Mouse (Mus musculus) layer of hippocampus, postnatal 14 days (tissue): ENCODE results near the gene Polr3b. TPM values are rescaled to one million over a fixed set of nuclear protein-coding genes. Genes with fewer than 3 reads are reported as not detected.

Source experiments
- DNase-seq, 2 experiments: peaks; one replicate each; pipeline ENCODE4 v3.0.0; 2021 to 2022; ENCODE audit warnings: low spot score in 2 of 2, mixed read lengths in 1 of 2
- total RNA-seq, 2 experiments: library from RNA; stranded (reverse); gene quantifications; 2 replicates each; pipeline ENCODE4 v1.2.3; 2021

Polr3b gene
- total RNA-seq, 2 experiments from 2014 or later: 12.9 to 14.5 TPM

- no peak for DNase-seq
Measured at GRCm38 (mm10) chr10:84658088-84658848, 36.2 kb downstream of the Polr3b start.

GRCm38 (mm10) chr10:84659281-84659680 is 37.2 kb downstream of the Polr3b start:
- DNase-seq: no peak

- DNase-seq: no peak
Measured at GRCm38 (mm10) chr10:84662138-84662537, 40.0 kb downstream of the Polr3b start.

- no peak for DNase-seq
Measured at GRCm38 (mm10) chr10:84665713-84666260, 43.7 kb downstream of the Polr3b start.

- no peak for DNase-seq
Measured at GRCm38 (mm10) chr10:84675653-84676052, 53.6 kb downstream of the Polr3b start.

- DNase-seq: no peak
Measured at GRCm38 (mm10) chr10:84676511-84676910, 54.4 kb downstream of the Polr3b start.

GRCm38 (mm10) chr10:84677871-84678270 is 55.8 kb downstream of the Polr3b start:
- DNase-seq: no peak

- DNase-seq: no peak
Measured at GRCm38 (mm10) chr10:84678441-84678840, 56.3 kb downstream of the Polr3b start.

GRCm38 (mm10) chr10:84685444-84686121 is 63.5 kb downstream of the Polr3b start:
- DNase-seq: no peak

- no peak for DNase-seq
Measured at GRCm38 (mm10) chr10:84686122-84686497, 64.0 kb downstream of the Polr3b start.

- no peak for DNase-seq
Measured at GRCm38 (mm10) chr10:84686705-84687104, 64.6 kb downstream of the Polr3b start.

- no peak for DNase-seq
Measured at GRCm38 (mm10) chr10:84687736-84688135, 65.6 kb downstream of the Polr3b start.

GRCm38 (mm10) chr10:84689846-84690245 is 67.8 kb downstream of the Polr3b start:
- no peak for DNase-seq

GRCm38 (mm10) chr10:84690818-84691217 is 68.7 kb downstream of the Polr3b start:
- no peak for DNase-seq

GRCm38 (mm10) chr10:84691692-84692091 is 69.6 kb downstream of the Polr3b start:
- DNase-seq: no peak

- no peak for DNase-seq
Measured at GRCm38 (mm10) chr10:84693841-84694638, 71.9 kb downstream of the Polr3b start.

GRCm38 (mm10) chr10:84700236-84700987 is 78.3 kb downstream of the Polr3b start:
- DNase-seq: no peak

GRCm38 (mm10) chr10:84701110-84701509 is 79.0 kb downstream of the Polr3b start:
- DNase-seq: no peak

- no peak for DNase-seq
Measured at GRCm38 (mm10) chr10:84702115-84702514, 80.0 kb downstream of the Polr3b start.

- no peak for DNase-seq
Measured at GRCm38 (mm10) chr10:84704594-84704993, 82.5 kb downstream of the Polr3b start.

- DNase-seq: no peak
Measured at GRCm38 (mm10) chr10:84705234-84705633, 83.1 kb downstream of the Polr3b start.
